Mouse (Mus musculus) lung, postnatal 0 days (tissue): ENCODE results near the gene Leng1. TPM values are rescaled to one million over a fixed set of nuclear protein-coding genes. Genes with fewer than 3 reads are reported as not detected.
"Not testable (repeated sequence)": the region's sequence is repeated elsewhere in the genome, so short reads cannot be mapped to it uniquely, and the experiment has no call there.

Source experiments
- ATAC-seq: fragments of 200-750 bp; cut with Nextera tagmentation; 2 replicates; pipeline ENCODE4 v1.8.0; 2017; ENCODE audit warnings: moderate library complexity
- DNase-seq: peaks from one replicate; pipeline ENCODE4 v3.0.0-alpha.2; 2016; ENCODE audit warnings: low spot score
- H3K27ac ChIP-seq: fragments of 300-500 bp; sonication (generic); 2 replicates; pipeline ENCODE4 v1.5.1; 2014; ENCODE audit warnings: antibody characterized with exemption, mild to moderate bottlenecking, low read length, mixed read lengths
- H3K27me3 ChIP-seq: fragments of 300-500 bp; sonication (generic); replicated peaks from 2 replicates; pipeline ENCODE4 v1.6.1; 2014; ENCODE audit warnings: low read length, mixed read lengths; ENCODE audit not compliant: insufficient read depth
- H3K36me3 ChIP-seq: fragments of 300-500 bp; sonication (generic); 2 replicates; pipeline ENCODE4 v1.6.1; 2014; ENCODE audit warnings: low read length, mixed read lengths; ENCODE audit not compliant: insufficient read depth
- H3K4me1 ChIP-seq: fragments of 300-500 bp; sonication (generic); 2 replicates; pipeline ENCODE4 v1.6.1; 2014; ENCODE audit warnings: antibody characterized with exemption, low read depth, low read length, mixed read lengths; ENCODE audit not compliant: insufficient read depth
- H3K4me2 ChIP-seq: fragments of 300-500 bp; sonication (generic); replicated peaks from 2 replicates; pipeline ENCODE4 v1.6.1; 2014; ENCODE audit warnings: low read depth, mild to moderate bottlenecking, low read length, moderate library complexity, mixed read lengths
- H3K4me3 ChIP-seq: fragments of 300-500 bp; sonication (generic); 2 replicates; pipeline ENCODE4 v1.5.1; 2014; ENCODE audit warnings: low read depth, low read length
- H3K9ac ChIP-seq: fragments of 300-500 bp; sonication (generic); replicated peaks from 2 replicates; pipeline ENCODE4 v1.6.1; 2014; ENCODE audit warnings: low read depth, mild to moderate bottlenecking
- H3K9me3 ChIP-seq: fragments of 300-500 bp; sonication (generic); 2 replicates; pipeline ENCODE4 v1.6.1; 2016; ENCODE audit warnings: low read length, mixed read lengths
- CTCF ChIP-seq: IDR thresholded peaks from 2 replicates; pipeline ENCODE4 v1.5.1; 2016; ENCODE audit warnings: antibody characterized with exemption, mild to moderate bottlenecking
- EP300 ChIP-seq: IDR thresholded peaks from 2 replicates; pipeline ENCODE4 v1.6.1; 2016; ENCODE audit warnings: antibody characterized with exemption, mild to moderate bottlenecking, control low read depth
- whole genome bisulfite sequencing: fragments of 180-500 bp; shearing (Covaris S2); extraction: QIAGEN DNeasy Blood & Tissue Kit; methylation state at CpG from one replicate; pipeline ENCODE4 v1.1.7; 2014; 5-methylcytosine and 5-hydroxymethylcytosine counted together
- polyA plus RNA-seq: library from polyadenylated mRNA; unstranded; fragments of >200 nt; fragmentation: Nextera tagmentation; extraction: Ambion mirVana; gene quantifications from 2 replicates; pipeline ENCODE4 v1.2.1, GENCODE M21; 2015

Leng1 gene
- polyA plus RNA-seq, result 16.0 and 16.4 TPM in 2 replicates

DNA sequence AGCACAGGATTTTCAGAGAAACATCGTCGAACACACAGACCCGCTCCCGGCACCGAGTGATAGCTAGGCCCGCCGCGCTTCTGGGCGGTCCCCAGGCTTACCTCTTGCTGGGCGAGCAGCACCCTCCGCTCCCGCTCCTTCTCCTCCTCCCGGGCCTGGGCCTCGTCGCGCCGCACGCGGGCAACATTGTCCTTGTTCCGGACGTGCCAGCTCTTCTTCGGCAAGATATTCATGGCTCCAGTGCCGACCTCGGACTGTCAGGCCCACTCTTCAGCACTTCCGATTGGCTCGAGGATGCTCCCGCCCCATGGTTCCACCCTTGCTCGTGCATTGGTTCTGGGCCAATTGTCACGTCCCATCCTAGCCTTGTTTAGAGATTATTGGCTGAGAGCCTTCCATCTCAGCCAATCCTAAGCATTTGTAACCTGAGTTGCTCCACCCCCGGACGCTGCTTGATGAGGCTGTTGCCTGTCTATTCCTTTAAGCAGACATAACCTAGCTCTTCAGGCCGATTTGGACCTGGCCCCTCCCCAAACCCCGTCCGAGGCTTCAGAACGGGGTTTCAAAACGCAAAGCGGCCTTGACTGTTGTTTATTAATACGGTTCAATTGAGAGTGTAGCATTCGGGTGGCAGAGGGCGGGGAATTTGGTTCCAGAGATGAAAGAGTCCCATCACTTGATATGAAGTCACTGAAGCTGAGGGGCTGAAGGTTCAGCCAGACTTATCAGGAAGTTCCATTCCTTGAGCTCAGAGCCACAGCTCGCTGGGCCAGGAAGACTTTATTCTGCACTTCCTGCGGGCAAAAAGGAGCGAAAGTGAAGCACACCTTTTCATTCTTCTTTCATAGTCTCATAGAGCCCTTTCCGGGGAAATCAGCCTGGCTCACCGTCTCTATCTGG lies at the start of gene Leng1:
Gene Leng1 (minus strand): TSS at position 626 of the 900 bp plus-strand sequence.
- Histone ChIP-seq H3K27ac (peak within 1 kb of the TSS; percentile 90), H3K36me3 (peaks cover 10% of the 10 kb centered on the region), H3K4me2 (peak within 1 kb of the TSS; percentile 68), H3K27me3 (no peaks in the 10 kb centered on the region), H3K9me3 (no peaks in the 10 kb centered on the region), H3K4me1 (peaks cover 8% of the 10 kb centered on the region), H3K9ac (peak within 1 kb of the TSS; percentile 70), H3K4me3 (peak within 1 kb of the TSS; percentile 59)
- 2% methylated on average over 45 of the region's 45 CpGs for WGBS
- DNase-seq (peak; percentile 99), ATAC-seq (peak; percentile 99)
- TF ChIP-seq CTCF (no peak), EP300 (no peak)

DNA sequence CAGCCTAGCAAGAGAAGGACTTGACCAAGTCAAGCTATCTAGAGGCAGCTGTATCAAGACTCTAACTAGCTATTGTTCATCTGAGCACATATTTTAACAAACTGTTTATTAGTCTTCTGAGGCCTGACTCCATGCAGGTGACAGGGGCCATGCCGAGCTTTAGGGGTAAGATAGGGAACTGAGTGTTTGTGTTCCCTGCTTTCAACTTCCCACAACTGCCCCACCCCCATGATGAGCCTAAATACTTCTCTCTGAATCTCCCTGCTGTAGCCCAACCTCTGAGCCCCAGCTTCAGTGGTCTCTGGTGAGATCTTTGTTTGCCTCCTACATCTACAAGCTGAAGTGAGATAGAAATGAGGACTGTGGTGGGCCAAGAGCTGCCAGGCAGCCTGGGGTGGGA lies 49.6 kb upstream of the Leng1 start:
- H3K36me3 ChIP-seq, result no peaks in the 10 kb centered on the region
- H3K4me2 ChIP-seq, result no peak overlapping the region
- WGBS, result 5% methylated on average over 1 of the region's 1 CpGs
- no peaks in the 10 kb centered on the region for H3K9me3 ChIP-seq
- no peak overlapping the region for H3K9ac ChIP-seq
- H3K27ac ChIP-seq, result no peak overlapping the region
- no peak for TF ChIP-seq EP300
- TF ChIP-seq CTCF, result no peak
- no peak overlapping the region for H3K4me3 ChIP-seq
- no peak for ATAC-seq
- no peaks in the 10 kb centered on the region for H3K4me1 ChIP-seq
- DNase-seq, result no peak
- no peaks in the 10 kb centered on the region for H3K27me3 ChIP-seq

DNA sequence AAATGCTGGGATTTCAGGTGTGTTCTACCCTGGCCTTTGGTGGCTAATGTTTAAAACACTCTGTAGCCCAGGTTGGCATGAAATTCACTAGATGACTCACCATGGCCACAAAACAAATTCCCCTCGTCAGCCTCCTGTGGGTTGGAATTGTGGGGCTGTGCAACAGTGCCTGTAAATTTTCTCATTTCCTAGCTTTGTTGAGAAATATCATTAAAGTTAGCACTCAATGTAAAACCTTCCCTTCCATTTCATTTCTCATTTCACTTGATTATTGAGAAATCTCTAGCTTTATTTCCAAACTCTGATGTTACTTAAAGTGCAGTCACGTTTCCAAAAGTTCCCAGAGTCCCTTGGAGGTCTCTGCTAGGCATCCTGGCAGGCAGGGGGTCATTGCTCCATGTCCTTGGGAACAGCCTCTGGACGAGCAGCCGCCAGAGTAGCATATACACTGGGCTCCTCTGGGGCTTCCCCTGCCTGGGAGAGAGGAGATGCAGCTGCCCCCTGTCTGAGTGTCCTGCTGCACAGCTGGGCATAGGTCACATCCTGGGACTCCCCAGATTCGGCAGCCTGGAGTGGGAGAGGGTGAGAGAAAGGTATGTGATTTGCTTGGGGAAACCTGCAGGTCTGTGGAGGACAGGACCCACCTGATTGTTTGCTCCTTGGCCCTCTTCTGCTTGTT lies 46.8 kb upstream of the Leng1 start:
- WGBS, result 29% methylated on average over 5 of the region's 5 CpGs
- no peak for TF ChIP-seq CTCF
- TF ChIP-seq EP300, result peak; percentile 39; the same call in 1 of the 2 replicates
- peak; percentile 95 for ATAC-seq

DNA sequence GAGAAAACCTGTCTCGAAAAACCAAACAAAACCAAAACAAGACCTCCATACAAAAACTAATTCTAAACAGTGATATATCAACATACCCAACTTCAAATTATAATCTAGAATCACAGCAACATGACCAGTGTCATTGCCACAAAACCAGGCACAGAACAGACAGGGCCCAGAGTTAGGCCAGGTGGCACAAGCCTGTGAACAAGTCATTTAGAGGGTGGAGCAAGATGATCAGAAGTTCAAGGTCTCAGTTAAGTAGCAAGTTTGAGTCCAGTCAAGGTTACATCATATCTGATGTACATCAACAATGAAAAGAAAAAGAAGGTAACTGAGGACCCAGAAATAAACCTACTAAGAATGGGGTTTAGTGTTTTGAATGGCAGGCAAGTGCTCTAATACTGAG lies 43.4 kb upstream of the Leng1 start:
- Histone ChIP-seq H3K4me2 (no peak overlapping the region), H3K27ac (no peak overlapping the region), H3K4me3 (no peak overlapping the region), H3K9me3 (no peaks in the 10 kb centered on the region), H3K36me3 (peaks cover 9% of the 10 kb centered on the region; the same call in 1 of the 2 replicates), H3K9ac (no peak overlapping the region), H3K27me3 (no peaks in the 10 kb centered on the region), H3K4me1 (peaks cover 10% of the 10 kb centered on the region; the same call in 1 of the 2 replicates)
- DNase-seq, result no peak
- WGBS, result 53% methylated on average over 1 of the region's 1 CpGs
- no peak for ATAC-seq
- TF ChIP-seq CTCF (no peak), EP300 (no peak)

More for the DNA sequence above, 46.8 kb upstream of the Leng1 start:
- H3K36me3 ChIP-seq, result no peaks in the 10 kb centered on the region
- no peak overlapping the region for H3K27ac ChIP-seq
- no peak overlapping the region for H3K4me3 ChIP-seq
- H3K4me1 ChIP-seq, result no peaks in the 10 kb centered on the region
- no peaks in the 10 kb centered on the region for H3K9me3 ChIP-seq
- H3K27me3 ChIP-seq, result no peaks in the 10 kb centered on the region
- DNase-seq, result peak; percentile 87
- no peak overlapping the region for H3K4me2 ChIP-seq
- H3K9ac ChIP-seq, result no peak overlapping the region

DNA sequence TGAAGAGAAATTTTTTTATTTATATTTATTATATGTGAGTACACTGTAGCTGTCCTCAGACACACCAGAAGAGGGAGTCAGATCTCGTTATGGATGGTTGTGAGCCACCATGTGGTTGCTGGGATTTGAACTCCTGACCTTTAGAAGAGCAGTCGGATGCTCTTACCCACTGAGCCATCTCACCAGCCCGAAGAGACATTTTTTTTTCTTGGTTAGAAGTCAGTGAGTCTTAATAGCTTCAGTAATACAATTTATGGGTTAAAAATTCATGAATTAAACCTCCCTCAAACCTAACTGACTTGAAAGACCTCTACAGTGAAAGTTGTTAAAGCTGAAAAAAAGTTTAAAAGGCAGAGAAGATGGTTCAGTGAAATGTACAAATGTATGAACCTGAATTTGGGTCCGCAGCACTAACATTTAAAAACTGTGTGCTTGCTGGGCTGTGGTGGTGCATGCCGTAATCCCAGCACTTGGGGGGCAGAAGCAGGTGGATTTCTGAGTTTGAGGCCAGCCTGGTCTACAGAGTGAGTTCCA lies 42.9 kb upstream of the Leng1 start:
- DNase-seq, H3K4me3 ChIP-seq, H3K27ac ChIP-seq, H3K9ac ChIP-seq, H3K36me3 ChIP-seq, H3K4me2 ChIP-seq, H3K27me3 ChIP-seq, H3K9me3 ChIP-seq, ATAC-seq: not testable (repeated sequence)
- 35% methylated on average over 5 of the region's 5 CpGs for WGBS
- H3K4me1 ChIP-seq, result peaks cover 11% of the 10 kb centered on the region; the same call in 1 of the 2 replicates
